Mouse (Mus musculus) telencephalon, adult 2 months (tissue): ENCODE data around the gene Rlbp1.

Experiments used
- DNase-seq: peaks from one replicate; pipeline ENCODE4 v3.0.0-alpha.2; 2011; ENCODE audit warnings: low read depth, low spot score

Rlbp1 gene

DNA sequence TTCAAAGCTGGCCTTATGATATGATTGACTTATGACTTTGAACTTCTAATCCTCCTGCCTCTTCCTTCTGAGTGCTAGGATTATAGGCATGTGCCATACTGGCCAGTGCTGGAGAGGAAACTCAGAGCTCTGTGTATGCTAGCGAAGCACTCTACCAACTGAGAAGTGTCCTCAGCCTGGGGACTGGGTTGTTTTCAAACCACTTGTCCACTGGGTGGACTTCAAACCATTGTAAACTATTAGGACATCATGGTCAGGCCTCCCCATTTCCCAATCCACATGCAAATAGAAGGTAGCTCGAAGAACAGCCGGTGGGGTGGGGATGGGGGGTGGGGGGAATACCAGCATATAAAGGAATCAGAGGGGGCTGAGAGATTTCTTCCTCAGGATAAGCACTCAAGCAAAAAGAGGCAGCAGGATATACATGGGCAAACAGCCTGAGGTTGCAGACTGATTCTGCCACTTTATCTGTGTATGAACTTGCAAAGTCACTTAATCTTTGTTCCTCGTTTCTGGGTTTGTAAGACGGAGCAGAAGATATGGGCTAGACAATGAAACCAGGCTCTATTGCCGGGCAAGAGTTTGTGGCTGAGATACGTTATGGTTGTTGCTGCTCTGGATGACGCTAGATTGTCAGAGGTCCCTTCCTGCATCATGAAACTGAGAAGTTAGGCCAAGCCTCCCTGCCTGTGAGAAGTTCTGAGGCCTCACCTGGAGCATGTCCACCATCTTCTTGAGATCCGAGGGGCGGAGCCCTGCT lies 10.2 kb downstream of the Rlbp1 start:
- DNase-seq, result no peak

DNA sequence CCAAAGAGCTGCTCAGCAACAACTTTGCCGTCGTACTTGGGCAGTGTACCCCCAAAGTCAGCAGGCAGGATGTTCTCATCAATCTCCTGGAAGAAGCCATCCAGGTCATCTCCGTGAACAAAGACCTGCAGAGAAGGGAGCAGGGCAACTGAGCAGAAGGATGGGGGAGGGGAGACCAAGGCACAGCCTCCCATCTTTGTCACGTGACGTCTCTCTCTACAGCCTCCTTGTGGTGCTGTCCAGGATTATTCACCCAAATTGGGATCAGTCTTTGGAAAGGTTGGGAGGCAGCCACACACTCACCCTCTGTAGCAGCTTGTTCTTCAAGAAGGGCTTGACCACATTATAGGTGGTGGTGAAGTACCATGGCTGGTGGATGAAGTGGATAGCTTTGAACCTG lies 11.3 kb downstream of the Rlbp1 start:
- no peak for DNase-seq

DNA sequence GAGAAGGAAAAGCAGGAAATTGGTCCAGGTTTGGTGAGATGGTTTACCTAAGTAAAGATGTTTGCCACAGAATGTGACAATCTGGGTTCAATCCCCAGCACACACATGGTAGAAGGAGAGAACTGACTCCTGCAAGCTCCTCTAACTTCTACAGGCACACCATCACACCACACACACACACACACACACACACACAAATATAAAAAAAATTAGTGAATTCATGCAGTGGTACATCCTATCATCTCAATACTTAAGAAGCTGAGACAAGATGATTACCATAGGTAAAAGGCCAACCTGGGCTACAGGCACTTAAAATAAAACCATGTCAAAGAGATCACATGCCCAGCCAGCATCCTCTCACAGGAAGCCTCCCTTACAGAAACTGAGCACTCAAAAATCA lies 12.8 kb downstream of the Rlbp1 start:
- no peak for DNase-seq

DNA sequence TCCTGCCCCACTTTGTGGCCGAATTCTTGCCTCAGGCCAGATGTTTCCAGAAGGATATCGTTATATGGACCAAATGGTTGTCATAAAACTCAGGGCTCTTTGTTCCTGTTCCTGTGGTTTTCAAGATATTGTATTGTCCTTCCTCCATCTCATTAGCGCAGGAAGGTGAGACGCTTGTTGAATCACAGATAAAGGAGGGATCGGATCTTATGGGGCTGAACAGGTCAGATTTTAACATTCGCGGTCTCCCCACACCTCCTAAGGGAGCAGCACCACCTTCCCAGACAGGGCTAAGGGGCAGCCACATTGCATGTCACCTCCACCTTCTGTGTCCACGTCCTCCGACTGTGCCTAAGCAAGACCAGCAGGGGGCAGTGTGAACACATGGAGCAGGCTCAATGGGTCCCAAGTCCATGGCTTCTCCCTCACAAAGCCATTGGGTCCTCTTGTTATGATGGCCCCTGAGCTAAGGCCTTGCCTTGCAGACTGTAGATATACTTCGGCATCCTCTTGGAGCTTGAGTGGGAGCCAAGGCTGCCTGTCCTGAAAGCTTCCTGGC lies 15.4 kb downstream of the Rlbp1 start:
- peak; percentile 38 for DNase-seq

DNA sequence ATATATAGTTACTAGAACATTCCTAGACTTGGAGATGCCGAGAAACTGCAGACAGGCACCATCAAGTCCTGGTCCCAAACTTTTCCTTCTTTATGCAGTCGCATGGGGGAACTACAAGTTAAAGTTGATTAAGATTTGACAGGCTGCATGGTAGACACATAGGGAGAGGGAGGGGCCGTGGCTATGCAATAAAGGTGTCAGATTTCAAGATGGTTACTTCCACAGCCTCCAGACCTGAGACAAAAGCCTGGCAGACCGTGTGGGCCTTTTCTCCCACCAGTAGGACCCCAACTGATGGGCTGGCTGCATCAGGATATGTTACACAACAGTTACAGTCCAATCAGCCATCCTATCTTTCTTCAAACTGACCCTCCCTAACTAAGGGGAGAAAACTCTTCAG lies 17.4 kb downstream of the Rlbp1 start:
- DNase-seq, result no peak

DNA sequence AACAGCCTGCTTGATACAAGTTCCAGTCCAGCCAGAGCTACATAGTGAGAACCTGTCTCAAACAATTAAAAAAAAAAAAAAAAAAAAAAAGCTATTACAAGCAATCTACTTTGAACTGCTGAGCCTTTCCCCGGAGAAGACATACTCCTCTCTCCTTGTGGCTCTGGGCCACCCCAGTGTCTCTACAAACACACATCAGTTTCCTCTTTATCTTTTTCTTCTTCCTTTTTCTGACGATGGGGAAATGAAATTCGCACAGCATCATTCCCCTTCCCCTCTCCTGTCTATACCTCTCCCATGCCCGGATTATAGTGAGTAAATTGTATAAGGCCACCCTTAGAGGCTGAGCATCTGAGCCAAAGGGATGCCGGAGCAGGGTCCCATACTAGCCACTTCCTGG lies 18.2 kb downstream of the Rlbp1 start:
- no peak for DNase-seq

DNA sequence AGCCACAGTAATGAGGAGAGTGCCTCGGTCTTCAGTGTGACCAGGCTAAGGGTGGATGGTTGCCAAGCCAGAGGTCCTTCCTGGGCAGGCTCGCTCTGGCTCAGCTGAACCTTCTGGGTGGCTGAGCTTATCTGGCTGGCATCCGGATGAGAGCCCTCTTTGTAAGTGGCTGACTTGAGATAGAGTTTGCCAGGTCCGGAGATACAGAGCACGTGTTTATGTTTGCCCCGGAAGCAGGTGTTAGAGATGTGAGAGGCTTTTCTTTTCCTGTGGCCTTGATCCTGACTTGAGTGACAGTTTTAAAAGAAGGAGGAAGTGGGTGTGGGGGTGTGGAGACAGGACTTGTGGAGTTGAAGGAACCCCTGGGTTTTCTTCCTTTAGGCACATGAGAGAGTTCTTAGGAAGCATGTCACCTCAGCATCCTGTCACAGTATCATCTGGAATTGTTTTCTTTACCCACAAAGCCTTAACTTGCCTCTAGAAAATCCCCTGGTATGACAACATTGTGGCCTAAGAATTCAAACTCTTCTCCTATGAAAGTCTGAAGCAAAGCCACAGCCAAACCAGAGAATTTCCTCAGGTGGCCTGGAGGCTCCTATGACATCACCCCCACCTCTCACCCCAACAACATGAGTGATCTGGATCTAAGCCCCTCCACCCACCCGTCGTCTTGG lies 23.3 kb downstream of the Rlbp1 start:
- no peak for DNase-seq

DNA sequence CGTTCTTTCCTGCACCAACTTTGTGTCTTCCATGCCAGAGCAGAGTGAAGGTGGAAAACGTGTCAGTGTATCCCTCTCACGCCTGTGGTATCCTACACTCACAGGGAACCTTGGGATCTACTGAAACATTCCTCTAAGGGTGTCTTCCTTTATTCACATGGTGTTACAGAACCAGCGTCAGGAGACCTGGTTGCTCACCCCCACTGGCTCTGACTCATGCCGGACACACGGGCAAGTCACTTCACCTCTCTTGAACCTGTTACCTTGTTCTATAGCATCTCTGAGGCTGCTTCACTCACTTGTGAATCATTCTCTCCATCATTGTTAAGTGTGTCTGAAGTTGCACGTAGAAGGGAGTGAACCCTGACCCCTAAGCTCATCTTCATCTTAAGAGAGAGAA lies 24.0 kb downstream of the Rlbp1 start:
- DNase-seq, result no peak

DNA sequence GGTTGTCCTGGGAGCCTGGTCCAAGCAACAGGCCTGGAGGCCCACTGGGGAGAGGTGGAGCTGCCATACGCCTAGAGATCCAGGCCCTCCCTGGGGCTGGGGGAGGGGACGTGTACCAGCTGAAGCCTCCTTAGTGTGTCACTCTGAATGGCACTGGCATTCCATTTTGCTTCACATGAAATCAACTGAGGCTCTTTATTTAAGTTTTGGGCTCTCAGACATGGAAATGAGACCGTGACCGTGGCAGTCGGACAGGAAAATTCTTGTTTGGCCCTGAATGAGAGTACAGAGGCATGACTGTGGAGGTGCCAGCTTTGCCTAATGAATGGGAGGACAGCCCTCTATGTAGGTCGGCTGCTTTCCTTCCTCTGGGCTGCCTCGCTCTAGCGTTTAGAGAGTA lies 24.6 kb downstream of the Rlbp1 start:
- DNase-seq, result peak; percentile 40

DNA sequence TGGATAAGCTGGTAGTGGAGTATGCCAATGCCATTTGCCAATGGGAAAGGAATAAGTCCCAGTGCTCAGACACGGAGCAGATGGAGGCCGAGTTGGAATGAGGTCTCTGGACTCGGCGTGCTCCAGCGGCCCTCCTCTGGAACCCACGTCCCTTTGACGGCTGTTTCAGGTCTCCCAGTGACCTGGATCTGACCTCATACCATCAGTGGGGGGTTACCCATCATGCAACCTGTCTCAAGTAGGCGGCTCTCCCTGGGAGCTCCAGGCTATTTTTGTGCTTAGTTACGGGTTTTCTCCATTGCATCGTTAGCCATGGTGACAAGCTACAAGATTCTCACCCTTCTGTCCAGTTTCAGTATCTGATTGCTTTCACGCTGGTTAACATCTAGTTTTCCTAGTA lies 26.8 kb downstream of the Rlbp1 start:
- peak; percentile 38 for DNase-seq

DNA sequence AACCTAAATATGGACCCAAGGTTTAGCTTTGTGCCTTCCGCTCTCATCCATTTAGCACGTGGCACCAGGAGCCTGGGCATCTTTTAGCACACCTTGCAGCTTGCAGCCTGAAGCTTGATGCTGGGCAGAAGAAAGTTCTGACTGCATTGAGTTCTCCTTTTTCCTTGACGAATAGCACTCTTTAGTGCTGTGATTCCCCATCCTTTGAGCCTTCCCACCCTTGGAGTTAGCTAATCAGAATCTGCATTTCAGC lies 27.7 kb downstream of the Rlbp1 start:
- DNase-seq, result peak; percentile 60

DNA sequence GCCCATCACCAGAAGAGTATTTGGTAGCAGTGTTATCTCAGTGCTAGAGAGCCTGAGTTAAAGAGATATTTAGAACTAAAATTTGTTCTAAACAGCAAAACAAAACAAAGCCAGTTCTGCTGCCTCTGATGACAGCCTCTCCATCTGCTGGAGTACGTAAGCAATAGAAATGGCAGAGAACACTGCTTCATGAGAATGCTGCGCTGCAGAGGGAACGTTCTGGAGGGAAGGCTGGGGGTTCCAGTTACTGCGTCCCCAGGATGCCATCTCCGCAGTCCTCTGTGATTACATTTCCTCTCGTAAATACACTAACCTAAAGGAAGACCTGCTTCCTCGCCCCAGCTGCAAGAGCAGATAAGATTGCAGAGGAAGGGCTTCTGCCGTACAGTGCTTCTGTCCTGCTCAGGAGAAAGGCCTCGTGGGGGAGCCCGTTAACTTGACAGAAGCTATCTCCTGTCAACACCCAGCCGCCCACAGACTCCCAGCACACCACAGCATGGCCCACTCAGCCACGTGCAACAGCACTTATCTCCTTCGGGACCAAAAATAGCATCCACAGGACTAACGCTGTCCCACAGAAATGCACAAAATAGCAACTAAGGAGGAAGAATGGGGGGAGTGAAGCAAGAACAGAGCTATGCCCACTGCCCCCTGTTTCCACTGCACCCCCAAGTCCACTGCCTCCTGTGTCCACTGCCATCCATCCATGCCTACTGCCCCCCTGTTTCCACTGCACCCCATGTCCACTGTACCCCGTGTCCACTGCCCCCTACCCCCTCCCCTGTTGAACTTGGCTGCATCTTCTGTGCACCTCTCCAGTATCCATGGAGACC lies 28.3 kb downstream of the Rlbp1 start:
- peak; percentile 94 for DNase-seq

DNA sequence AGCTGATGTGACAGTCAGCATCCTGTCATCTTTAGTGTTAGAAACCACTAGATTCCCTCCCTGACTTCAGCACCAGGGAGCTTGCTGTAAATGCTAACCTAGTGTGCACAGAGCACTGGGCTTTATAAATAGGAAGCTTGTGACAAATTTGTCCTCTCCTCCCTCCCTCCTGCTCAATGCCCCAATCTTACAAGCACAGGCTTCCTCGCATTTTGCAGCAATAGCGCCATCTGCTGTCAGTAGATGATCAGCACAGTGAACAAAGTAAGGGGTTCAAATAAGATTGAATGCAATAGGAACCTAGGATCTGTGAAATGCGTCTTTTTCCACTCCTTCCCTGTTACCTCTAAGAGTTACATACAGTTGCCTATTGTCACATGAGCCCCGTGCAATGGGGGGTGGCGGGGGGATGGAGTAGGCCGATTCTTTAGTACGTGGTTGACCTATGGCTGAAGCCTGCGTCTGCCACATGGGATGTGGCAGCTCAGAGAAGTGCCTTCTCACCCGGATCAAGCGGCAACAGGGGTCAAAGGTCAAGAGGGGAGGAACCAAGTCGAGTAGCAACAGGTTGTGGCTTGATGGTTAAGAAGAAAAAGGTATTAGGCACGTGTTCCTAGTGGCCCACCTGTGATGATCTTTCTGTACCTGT lies 37.0 kb downstream of the Rlbp1 start:
- peak; percentile 91 for DNase-seq

DNA sequence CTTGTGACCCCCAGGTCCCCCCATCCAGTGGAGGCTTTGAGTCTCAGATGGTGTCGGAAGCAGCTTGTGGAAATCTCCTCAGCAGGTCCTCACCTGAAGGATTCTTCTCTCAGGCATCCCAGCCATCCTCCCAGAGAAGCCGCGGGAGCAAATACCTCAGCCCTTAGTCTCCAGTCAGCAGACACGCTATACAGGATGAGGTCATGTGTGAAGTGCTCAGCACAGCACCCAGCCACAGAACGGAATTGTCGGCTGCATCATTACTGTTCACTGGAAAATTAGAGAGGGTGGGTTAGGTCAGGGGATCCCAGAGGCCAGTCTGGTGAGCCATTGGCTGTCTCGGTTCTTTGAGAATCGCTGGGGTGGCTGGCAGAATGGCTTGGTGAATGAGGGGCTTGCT lies 38.0 kb downstream of the Rlbp1 start:
- DNase-seq, result no peak

DNA sequence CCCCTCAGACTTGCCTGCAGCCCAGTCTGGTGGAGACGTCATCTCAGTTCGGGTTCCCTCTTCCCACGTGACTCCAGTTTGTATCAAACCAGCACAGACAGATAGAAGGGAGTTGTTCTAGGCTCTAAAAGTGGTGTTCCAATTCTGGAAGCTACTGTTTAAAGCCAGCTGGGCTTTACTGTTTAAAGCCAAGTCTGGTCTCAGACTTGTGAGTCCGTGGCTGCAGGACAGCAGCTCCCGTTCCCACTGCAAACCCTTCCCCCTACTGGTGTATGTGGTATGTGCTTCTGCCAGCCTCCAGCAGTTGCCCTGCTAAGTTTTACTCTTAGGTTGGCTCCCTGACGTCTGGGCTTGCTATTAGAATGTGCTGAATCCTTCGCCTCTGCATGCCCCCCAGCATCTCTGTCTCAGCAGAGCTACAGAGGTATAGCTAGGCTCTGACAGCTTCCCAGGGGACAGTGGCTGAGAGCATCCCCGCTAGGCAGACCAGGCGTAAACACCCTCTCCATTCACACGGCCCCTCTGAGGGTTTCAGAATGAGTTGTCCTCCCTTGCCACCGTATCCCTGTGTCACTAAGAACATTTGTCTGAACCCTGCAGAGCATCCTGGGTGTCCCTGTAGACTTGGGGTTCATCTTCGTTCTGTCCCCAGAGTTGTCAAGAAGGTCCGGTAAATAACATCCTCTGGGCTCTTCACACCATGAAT lies 39.6 kb downstream of the Rlbp1 start:
- peak; percentile 64 for DNase-seq

DNA sequence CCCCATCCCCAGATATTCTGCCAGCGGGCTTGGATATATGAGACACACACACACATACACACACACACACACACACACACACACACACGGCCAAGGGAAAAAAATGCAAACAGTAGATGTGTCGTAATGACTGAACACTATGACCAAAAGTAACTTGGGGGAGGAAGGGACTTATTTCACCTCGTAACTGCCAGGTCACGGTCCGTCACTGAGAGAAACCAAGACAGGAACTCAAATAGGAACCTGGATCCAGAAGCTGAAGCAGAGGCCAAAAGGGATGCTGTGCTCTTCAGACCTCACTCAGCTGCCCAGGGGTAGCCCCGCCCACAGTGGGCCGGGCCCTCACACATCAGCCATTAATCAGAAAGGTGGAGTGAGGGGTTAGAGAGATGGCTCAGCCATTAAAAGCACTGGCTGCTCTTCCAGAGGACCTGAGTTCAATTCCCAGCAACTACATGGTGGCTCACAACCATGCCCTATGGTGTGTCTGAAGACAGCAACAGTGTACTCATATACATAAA lies 40.2 kb downstream of the Rlbp1 start:
- no peak for DNase-seq

DNA sequence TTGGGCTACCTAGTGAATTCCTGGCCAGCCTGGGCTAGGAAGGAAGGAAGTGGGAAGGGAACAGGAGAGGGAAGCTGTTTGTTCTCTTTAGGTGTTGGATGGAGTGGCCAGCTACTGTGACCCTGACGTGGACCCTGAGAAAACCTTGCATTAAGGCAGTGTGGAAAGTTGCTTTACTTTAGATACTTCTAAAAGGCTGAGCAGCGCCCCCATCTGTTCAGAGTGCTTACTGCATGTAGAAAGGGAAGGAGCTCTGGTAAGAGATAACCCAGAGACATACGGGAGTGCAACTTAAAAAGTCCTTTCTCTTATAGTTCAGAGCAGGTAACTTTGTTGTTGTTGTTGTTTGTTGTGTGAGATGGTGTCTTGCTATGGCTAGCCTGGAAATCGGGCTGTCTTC lies 40.9 kb downstream of the Rlbp1 start:
- no peak for DNase-seq

DNA sequence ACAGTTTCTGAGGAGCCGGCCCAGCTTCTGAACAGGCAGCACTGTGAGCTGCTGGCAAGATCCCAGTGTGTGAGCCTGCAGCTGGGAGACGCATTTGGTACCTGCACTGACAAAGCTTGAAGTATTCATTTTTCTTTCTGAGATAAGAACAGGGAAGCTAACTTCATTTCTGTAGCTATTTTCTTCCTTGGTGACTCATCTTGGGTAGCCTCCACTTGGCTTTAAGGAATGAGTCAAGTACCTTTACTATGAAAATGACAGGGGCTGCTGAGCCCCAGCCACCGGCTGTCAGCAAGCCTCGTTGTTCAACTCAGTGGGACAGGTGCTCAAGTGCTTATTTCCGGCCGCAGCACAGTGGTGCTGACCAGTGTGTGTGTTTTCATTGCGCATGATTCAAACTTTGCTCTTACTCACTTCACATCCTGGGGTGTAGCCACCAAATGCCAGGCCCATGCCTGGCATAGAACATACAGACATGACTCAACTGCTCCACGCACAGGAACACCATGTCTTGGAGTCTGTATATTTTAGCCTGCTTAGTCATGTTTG lies 50.4 kb downstream of the Rlbp1 start:
- peak; percentile 67 for DNase-seq

DNA sequence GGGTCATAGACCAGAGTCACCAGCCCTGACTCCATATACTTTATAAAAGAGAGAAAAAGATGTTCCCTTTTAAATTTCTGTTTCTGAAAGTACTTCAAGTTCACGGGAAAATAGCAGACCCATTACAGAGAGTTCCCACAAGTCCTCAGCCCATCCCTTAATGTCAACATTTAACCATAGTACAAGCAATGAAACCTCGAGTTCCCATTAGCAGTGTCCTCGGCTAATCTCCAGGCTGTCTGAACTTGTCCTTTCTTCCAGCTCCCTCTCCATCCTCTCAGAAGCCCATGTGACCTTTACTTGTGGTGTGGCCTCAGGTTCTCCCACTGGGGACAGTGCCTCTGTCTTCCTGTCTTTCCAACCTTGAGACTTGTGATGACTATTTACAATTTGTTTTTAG lies 53.4 kb downstream of the Rlbp1 start:
- DNase-seq, result no peak

DNA sequence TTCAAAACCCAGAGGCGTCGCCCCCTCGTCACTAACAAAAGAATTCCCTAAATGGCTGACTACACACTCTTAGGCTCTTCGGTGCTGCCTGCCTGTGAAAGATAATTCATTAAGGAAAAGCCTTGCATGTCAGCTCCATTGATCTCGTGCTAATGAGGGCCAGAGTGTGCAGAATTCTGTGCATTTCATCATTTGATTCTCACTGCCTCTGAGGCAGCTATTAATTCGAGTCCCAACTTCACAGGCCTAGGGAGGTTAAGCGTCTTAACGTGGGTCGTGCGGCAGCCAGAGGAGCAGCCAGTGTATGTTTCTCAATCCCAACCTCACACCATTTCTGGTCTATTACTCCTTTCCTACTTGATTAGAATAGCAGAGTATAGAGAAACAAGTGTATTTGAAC lies 55.7 kb downstream of the Rlbp1 start:
- no peak for DNase-seq

DNA sequence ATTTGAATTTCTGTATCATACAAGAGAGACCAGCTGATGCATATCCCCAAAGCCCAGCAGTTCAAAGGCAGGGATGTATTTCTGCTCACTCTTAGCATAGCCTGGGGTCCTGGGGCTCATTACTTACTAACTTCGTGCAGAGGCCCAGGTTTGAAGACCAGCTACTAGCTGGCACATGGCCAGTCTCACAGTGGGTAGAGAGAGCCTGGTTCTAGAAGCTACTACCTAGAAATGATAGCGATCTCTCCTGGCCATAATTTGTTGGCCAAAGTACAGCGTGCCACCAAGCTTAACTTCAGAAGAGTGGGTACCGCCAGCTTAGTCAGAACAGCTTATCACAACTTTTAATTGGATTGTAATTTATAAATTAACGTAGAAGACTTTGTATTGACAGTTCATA lies 58.1 kb downstream of the Rlbp1 start:
- no peak for DNase-seq
